Mouse (Mus musculus): Measurements from ENCODE around the gene Rangrf.
"Not testable (repeated sequence)": the region's sequence is repeated elsewhere in the genome, so short reads cannot be mapped to it uniquely, and the experiment has no call there.

The Rangrf gene

DNA sequence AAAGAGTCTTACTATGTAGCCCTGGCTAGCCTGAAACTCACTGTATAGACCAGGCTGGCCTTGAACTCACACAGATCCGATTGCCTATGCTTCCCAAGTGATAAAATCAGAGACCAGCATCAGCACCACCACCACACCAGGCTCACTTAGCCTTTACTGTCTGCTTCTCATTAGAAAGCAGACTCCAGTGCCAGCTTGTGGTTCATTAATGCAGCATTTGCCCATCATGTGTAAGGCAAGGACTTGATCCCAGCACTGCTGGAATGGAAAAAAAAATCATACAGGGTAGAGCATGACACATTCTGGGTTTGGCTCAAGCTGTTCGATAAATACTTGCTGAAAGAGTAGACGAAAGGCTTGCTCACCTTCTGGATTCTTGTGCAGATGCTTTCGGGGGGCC lies 29.0 kb downstream of the Rangrf start:
- no peak for DNase-seq (ENCODE audit: low spot score)

DNA sequence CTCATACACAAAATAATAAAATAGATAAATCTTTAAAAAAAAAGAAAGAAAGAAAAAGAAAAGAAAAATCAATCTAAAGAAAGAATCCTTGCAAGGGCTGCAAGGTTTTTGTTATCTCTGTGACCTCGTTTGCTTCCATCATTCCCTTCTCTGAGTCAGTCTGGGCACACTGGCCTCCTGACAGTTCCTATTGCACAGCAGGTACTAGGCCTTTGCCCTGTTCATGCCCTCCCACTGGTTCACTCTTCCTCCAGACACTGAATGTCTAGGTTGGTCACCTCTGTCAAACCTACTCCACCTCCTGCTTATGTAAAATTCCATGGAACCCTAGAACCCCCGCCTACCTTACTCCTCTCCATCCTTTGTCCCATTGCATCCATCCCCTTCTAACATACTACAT lies 29.7 kb downstream of the Rangrf start:
- no peak for DNase-seq (ENCODE audit: low spot score)

GRCm38 (mm10) chr11:68942731-68943130 lies 32.3 kb downstream of the Rangrf start:
- no peak for DNase-seq (ENCODE audit: low spot score)

DNA sequence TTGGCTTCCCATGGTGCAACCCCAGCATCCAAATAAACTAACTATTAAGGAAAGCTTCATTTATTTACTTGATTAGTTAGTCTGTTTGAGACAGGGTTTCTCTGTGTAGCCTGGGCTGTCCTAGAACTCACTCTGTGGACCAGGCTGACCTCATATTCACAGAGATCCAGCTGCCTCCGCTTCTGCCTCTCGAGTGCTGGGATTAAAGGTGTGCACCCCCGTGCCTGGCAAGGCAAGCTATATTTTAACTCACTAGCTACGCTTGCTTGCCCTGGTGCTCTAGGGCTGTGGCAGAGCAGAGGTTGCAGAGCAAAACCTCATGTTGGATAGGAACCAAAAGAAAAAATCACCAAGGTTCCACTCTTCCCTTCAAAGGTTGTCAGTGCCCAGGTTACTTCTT lies 34.5 kb downstream of the Rangrf start:
- no peak for DNase-seq (ENCODE audit: low spot score)

DNA sequence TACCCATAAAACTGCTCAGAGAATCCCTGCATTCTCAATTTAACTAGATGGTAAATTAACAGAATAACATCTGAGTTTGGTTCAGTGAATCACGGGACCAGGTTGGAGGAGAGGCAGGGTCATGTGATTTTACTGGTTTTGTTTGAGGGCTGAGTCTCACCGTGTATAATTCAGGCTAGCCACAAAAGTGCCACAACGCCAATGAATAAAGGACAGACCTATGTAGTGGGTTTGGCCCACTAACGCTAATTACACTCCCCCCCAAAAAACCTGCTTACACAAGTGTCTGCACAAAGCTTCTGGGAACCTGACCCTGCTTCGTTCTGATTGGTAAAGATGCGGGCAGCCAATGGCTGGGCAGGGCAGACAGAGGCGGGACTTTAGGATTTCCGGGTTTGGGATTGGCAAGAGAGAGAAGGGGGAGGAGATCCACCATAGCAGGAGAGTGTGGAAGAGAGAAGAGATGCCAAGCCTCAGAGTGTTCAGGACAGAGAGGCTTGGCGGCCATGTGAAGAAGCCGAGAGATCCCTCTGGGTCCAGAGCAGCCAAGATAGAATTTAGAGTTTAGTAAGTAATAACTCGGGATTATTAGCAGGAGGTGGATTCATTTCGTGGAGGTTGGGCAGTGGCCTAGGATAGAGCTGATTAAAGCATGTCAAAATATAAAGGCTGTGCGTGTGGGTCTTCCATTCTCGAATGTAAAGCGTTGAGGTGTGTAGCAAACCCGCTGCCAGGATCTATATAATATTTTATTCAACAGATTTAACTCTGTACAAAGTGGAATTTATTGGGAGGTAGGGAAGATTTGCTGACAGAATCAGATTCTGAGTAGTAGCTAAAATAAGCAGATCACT lies 35.3 kb downstream of the Rangrf start:
- DNase-seq (ENCODE audit: low spot score): peak; percentile 80

DNA sequence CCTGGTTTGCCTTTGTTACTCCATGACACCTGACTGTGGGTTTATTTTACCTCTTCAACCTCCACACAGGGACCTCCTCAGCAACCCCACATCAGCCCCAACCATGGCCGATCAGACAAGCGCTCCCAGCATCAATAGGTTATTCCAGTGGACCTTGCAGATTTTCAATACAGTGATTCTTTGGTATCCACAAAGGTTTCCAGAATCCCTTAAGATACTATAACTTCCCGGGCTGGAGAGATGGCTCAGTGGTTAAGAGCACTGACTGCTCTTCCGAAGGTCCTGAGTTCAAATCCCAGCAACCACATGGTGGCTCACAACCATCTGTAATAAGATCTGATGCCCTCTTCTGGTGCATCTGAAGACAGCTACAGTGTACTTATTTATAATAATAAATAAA lies 38.0 kb downstream of the Rangrf start:
- not testable (repeated sequence) for DNase-seq (ENCODE audit: low spot score)

DNA sequence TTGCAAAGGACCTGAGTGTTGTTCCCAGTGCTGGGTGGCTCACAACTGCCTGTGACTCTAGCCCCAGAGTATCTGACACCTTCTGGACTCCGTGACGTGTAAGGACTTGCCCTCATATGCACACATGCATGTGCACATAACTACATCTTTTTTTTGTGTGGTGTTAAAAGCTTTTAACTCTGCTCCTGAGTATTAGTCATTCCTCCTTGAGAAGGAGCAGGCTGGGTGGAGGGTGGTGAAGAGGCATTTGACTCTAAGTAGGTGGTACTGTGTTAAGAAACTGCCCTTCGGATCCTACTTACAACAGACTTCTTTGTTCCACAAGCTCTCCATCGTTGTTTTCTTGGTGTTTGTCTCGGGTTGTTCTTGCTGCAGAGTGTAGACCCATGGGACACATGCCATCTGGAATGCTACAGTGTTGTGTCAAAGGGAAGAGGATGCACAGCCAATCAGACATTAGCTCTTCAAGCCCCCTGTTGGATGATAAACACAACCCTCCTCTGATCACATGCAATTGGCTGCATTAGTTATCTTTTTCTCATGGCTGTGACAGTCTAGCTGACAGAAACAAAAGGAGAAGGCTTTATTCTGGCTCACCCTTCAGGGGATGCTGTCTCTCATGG lies 41.0 kb downstream of the Rangrf start:
- no peak for DNase-seq (ENCODE audit: low spot score)

DNA sequence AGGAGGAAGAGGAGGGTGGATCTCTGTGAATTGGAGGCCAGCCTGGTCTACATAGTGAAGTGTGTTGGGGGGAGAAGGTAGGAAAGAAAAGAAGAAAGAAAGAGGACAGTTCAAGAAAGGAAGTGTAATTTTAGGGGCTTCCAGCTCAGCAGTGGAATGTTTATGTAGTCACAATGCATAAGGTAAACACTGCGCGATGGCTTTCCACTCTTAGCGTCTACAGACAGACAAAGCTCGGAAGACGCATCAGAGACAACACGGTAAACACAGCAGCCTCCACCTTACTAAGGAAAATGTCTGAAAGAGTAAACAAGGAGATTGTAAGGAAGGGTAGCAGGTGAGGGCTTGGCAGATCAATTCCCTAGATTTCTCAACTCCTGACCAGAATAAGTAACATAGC lies 45.0 kb downstream of the Rangrf start:
- no peak for DNase-seq (ENCODE audit: low spot score)

DNA sequence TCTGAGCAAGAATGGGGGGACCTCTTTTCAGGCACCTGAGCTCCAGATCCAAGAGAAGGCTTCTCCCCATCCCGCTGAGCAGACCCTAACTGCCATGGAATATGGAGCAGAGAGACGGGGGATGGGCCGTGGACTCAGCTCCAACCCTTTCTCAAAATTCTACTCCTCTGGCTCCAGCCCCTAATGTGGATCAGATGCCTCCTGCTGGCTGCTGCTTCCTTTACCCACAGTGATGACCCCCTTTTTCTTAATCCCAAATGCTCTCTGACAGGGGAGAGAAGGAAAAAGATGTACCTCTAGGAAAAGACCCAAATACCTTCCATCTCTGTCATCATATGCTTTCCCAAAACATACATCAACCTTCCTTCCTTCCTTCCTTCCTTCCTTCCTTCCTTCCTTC lies 48.0 kb downstream of the Rangrf start, which contains the start of gene Odf4:
Odf4 (minus strand) TSS at position 101 of the 400 bp plus-strand sequence.
- DNase-seq (ENCODE audit: low spot score): no peak

GRCm38 (mm10) chr11:68924749-68925148 lies 50.2 kb downstream of the Rangrf start:
- DNase-seq (ENCODE audit: low spot score): no peak

DNA sequence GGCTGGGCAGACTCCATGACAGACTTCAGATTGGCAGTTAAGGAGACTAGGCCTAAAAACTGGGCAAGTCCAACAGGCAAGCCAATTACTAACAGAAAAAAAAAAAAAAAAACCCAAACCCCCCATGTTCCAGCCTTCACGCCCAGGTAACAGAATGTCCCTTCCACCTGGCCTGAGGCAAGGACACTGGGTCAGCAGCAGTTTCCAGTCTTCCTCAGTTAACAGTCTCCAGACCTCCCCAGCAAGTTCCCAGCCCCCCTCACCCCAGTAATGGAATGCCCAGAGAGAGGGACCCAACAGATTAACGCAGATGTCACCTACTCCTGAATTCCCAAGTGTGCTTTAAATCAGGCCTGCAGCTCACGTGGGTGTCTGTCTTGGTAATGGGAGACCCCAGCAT lies 51.8 kb downstream of the Rangrf start:
- no peak for DNase-seq (ENCODE audit: low spot score)
